Mouse (Mus musculus) right cerebral cortex, postnatal 4 days (tissue): ENCODE measurements around the gene Cln3.
A peak's percentile ranks its signal among the peaks of the same experiment; 100 is the strongest.

Experiments
- DNase-seq: peaks from one replicate; pipeline ENCODE4 v3.0.0-alpha.2; 2022

The Cln3 gene

DNA sequence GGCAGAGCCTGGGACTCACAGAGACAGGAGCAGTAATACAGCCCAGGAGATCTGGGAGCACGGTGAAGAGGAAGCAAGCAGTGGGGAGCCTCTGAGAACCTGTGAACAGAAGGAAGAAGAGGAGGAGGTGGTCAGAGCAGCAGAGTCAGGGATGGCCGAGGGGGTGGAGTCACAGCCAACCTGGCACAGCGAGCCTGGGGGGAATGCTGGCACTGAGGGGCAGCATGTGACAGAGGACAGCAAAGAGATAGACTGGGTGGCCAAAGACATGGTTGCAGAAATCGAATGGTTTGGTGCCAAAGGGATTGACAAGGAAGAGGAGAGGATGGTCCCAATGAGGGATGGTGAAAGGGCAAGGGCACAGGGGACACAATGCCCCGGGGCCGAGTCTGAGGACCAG is at the start of gene Cln3:
Gene Cln3, minus strand, starts transcription at position 101 of the 400 bp plus-strand sequence.
- no peak for DNase-seq

- DNase-seq: no peak
Observed at GRCm38 (mm10) chr7:126635375-126635774, 49.8 kb upstream of the Cln3 start.

DNA sequence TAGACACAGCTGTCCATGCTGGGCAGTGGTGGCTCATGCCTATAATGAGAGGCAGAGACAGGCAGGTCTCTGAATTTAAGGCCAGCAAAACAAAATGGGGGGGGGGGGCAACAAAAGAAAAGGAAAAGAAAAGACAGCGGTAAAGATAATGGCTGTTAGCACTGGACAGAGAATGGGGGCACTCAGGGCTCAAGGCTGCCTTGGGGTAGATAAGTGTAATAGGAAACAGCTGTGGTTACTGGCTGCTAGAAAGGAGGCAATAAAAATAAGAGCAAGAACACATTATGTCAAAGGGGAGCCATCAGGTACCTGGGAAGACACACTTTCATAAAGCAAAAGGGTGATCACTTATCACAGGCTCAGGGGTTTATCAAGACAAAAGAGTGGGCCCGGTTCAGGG is 46.9 kb upstream of the Cln3 start:
- DNase-seq: no peak

DNA sequence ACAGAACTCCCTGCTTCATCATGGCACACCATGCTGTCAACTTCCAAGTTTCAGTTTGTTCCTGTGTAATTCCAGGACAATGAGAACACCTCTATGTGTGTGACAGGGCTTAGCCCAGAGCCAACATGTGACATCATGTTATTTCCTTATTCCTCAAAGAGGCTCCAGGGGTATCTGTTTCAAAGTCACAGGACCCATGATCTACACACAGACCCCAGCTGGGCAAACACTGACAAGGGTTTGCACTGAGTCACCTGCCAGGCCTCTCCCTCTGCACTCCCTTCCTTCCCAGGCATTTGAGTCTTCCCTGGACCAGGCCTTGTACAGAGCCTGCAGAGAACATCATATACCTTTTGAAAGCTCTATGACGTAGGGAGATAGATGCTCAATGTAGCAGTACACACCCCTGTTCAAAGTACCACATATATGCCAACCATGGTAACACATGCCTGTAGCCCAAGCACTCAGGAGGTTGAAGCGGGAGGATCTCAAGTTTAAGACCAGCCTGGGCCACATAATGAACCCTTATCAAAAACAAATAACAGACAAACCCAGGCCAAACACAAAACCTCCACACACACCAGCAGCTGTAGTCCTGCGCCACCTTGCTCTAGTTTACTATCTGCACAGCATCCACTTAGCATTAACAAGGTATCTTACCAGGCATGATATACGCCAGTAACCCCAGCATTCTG is 45.4 kb upstream of the Cln3 start, which contains the start of gene Nupr1:
Gene Nupr1, minus strand, starts transcription at position 38 of the 695 bp plus-strand sequence.
- no peak for DNase-seq

GRCm38 (mm10) chr7:126629915-126630314 is 44.3 kb upstream of the Cln3 start:
- no peak for DNase-seq

GRCm38 (mm10) chr7:126628111-126628510 is 42.5 kb upstream of the Cln3 start:
- DNase-seq: no peak

DNA sequence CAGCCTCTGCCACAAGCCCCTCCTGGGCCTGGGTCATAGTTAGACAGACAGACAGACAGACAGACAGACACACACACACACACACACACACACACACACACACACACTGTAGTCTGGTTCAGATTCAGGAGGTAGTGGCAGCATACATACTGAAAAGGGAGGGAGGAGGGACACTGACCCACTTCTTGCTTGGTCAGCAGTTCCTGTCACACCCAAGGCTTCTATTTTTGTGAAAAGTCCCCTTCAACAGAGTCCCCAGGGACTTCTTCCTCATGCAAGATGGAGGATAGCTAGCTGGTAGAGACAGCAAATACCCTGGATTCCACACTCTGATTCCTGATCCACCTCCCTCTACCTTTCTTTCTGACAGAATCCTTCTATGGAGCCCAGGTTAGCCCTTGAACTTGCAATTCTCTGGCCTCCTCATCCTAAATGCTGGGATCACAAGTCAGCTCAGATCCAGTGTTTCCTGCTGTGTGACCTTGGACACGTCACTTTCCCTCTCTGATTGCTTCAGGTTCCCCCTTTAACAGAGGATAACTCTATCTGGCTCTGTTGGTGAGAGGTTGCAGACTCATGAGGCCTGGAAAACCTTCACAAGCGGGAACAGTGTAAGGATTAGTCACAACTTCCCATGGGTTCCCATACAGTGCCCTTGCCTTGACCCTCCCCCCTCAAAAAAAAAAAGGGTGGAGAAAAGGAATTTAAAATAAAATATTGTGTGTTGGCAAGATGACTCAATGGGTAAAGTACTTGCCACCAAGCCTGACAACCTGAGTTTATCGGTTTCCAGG is 40.4 kb upstream of the Cln3 start:
- DNase-seq: no peak

DNA sequence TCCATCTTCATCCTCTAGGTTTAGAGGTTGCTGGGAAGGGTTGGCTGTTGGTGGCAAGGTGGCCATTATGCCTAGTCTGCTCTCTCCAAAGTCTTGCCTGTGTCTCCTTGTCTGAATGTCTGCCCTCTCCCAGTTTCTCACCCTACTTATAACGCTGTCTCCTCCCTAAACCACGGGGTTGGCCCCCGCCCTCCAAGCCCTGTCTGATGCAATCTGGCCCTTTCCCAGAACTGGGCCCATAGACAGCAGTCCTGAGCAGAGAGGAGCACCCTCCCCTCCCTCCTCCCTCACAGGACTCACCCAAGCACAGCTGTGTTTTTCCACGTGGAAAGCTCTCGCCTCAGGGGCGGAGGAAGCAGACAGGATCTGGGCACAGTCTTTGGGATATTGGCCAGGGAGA is 39.8 kb upstream of the Cln3 start:
- DNase-seq: peak; percentile 14

GRCm38 (mm10) chr7:126624774-126625173 is 39.2 kb upstream of the Cln3 start:
- no peak for DNase-seq

DNA sequence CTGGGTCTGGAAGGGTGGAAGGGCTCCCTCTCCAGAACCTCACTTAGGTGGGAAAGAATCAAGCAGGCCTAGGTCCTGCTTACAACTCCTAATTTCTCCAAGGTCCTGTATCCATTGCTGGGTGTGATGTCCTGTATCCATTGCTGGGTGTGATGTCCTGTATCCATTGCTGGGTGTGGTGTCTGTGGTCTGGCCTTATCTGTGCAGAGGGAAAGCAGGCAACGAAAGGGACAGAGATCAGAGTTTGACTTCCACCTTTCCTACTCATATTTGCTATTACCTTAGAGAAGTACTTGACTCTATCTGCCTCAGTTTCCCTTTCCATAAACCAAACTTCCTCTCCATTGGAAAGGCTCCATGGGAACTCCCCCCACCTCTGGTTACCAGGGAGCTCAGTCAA is 37.8 kb upstream of the Cln3 start:
- DNase-seq: no peak

DNA sequence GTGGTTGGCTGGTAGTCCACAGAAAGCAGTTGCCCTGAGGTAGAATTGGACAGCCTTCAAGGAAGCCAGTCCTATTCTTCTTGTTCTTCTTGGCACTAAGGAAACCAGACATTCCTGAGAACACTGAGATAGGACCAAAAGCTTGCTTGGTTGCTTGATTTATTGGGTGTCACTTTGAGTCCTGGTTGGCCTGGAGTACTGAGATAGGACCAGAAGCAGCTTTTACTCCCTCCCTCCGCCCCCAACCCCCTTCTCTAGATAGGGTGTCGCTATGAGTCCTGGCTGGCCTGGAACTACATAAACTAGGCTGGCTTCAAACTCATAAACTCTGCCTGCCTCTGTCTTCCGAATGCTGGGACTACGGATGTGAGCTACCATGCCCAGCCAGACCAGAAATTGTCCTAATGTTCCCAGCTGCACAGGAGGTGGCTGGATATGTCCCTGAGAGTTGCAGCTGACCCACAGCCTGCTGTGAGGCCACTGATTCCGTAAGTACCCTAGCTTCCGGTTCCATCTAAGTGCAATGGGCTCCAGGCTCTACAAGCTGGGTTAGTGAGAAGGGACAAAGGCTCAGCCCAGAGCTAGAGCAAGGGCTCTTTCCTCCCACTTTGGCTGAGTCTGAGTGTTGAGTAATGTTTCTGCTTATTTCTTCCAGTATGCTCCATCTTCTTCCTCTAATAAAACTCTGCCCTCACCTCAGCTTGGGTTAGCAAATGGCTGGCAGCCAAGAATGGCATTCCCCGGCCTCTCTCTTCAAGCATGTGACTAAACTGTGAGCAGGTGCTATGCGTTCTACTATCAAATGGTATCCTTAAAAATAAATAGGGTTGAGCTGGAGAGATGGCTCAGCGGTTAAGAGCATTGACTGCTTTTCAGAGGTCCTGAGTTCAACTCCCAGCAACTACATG is 36.1 kb upstream of the Cln3 start:
- DNase-seq: no peak

- no peak for DNase-seq
Observed at GRCm38 (mm10) chr7:126619559-126620275, 34.1 kb upstream of the Cln3 start.

DNA sequence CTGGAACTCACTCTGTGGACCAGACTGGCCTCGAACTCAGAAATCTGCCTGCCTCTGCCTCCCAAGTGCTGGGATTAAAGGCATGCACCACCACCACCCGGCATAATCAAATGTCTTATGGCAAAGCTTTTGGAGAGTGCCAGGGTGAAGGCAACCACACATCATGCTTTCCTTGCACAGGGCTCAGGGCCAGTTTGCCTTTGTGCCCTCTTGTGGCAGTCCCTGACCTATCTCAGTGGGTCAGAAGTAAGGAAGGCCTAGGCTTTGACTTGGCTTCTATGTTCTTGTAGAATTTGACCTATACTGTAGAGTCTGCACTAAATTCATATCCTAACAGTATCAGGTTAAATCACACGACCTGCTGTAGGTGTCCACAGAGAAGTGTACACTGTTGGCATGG is 31.1 kb upstream of the Cln3 start:
- no peak for DNase-seq

- no peak for DNase-seq
Observed at GRCm38 (mm10) chr7:126612736-126613135, 27.1 kb upstream of the Cln3 start.

DNA sequence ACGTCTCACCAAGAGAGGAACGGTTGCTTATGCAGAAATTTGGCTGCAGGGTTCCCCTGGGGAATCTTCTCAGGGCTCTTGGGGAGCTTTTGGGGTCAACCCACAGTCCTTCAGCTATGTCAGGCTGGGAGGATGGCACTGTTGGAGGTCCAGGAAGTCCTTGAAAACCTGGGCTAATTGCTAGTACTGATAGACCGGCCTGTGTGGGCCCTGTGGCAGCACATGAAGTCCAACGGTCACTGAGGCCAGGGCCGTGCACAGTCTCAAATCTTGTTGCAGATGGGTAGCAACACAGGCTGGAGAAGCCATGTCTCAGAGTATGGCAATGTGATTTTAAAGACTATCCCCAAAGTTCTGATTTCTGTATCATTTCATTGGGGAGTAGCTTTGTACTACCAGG is 22.2 kb upstream of the Cln3 start:
- no peak for DNase-seq

- no peak for DNase-seq
Observed at GRCm38 (mm10) chr7:126607064-126607463, 21.4 kb upstream of the Cln3 start.

- DNase-seq: no peak
Observed at GRCm38 (mm10) chr7:126606611-126607010, 21.0 kb upstream of the Cln3 start.

- DNase-seq: no peak
Observed at GRCm38 (mm10) chr7:126602650-126603049, 17.0 kb upstream of the Cln3 start.

DNA sequence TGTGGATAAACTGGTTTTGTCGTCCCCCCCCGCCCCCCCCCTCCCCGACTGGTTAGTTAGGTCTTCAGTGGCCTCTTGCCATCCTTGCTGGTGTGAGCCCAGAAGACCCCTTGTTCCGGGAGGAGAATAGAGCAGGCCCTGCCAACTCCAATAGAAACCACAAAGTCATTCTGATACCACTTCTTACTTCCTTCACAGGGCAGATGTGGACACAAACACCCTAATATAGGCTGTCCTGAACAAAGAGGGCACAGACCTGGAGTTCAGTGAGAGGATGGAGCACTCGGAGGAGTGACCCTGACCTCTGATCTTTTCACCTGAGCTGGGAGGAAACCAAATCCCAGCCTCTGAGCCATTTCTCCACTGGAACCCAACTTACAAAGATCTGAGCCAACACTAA is 16.3 kb upstream of the Cln3 start:
- DNase-seq: no peak

GRCm38 (mm10) chr7:126598919-126599318 is 13.3 kb upstream of the Cln3 start:
- no peak for DNase-seq

DNA sequence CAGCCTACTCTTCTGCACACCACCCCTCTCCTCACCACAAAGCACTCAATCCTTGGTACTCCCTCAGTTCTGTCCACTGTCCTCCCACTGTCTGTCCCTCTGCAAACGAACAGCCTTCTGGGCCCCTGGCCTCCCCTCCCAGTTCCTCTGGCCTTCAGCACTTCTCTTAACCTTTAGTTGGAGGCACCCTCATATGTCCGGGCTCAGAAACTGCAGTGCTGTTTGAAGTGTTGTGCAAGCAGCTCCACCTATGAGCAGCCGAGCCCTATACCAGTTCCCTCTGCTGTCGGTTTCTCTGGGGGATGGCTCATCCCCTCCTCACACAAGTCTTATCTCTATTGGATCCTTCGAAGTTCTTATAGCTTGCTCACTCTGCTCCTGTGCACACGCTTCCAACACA is 10.8 kb upstream of the Cln3 start:
- DNase-seq: no peak

DNA sequence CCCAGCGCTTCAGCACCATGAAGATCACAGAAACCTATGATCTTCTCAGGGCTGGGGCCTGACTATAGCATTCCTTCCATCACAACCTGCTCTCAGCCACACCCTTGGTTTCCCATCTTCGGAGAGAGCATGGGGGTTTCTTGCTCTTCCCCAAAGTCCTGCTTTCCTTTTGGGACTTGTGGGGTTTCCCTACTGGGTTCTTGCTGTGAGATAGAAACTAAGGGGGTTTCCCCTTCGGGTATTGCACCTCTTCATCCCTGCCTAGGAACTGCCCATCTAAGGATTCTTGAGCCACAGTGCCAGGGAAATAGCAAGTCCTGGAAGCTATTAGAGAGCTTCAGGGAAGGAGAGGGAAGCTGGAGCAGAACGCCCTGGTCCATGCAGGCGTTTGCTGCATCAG is 10.3 kb upstream of the Cln3 start:
- DNase-seq: no peak
